Mouse (Mus musculus) neural tube, embryonic 10.5 days (tissue): ENCODE measurements around the gene Defb7.

Experiments
- DNase-seq: peaks from one replicate; pipeline ENCODE4 v3.0.0-alpha.2; 2017; ENCODE audit warnings: low spot score; ENCODE audit errors: extremely low spot score

Gene Defb7

GRCm38 (mm10) chr8:19494797-19495196 is at the start of gene Defb7:
Defb7 (plus strand) TSS chr8:19495097.
- no peak for DNase-seq

DNA sequence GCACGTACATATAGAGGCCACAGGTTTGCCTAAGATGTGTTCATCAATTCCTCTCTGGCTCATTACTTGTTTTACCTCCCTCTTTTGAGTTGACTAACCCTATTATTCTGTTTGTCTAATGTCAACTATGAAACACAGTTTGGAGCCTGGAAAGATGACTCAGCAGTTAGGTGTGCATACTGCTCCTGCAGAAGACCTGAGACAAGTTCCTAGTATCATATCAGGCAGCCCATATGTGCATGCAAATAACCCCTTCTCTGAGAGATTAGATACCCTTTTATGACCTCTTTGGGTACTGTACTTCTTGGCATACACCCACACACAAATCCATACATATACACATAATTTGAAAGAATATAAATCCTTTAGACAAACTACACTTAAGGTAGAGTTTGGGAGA is 48.5 kb upstream of the Defb7 start:
- no peak for DNase-seq

DNA sequence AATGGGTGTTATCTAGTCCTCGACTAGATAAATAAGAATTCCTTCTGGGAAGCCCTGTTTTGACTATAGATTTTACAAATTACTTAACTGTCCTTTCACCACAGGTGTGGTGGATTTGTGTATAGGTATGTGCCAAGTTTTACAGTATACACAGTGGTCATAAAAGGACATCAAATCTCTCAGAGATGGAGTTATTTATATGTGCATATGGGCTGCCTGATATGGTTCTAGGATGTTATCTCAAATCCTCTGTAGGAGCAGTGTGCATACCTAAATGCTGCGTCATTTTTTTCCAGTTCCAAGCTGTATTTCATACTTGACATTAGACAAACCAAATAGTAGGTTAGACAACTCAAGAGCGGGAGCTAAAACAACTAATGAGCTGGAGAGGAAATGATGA is 33.5 kb upstream of the Defb7 start:
- no peak for DNase-seq

DNA sequence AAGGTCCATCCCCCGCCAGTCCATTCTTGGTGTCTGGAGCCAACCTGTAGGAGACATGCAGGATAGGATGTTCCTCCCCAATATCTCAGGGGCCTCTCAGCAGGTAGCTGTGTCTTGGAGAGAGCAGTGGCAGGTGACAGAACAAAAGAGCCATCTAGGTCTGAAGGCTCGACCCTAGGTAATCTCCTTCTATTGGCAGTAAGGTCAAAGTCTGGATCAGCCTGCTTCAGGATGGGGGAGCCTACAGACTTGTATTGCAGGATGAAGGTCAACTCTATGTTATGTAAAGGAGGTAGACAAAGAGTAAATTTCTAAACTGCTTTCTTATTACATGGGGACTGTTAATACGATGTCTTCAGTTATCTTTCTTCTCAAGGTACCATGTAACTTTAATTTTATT is 25.9 kb upstream of the Defb7 start:
- no peak for DNase-seq

DNA sequence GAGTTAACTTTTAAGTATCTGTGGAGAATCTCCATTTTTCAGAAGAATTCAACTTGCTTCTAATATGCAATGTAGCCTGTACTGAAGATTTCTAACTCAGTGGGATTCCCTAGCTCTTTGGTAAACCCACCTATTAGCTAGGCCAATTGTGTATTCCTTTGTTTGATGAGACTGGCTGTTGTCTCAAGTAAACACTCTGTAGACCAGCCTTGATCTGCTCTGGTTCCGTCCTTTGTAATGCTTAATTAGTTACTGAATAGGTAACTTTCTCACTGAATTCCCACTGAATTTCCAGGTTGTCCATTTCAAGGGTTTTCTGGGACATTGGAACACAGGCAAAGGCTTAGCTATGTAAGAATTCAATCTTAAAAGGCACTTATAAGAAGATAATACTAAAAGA is 5.6 kb downstream of the Defb7 start:
- no peak for DNase-seq

DNA sequence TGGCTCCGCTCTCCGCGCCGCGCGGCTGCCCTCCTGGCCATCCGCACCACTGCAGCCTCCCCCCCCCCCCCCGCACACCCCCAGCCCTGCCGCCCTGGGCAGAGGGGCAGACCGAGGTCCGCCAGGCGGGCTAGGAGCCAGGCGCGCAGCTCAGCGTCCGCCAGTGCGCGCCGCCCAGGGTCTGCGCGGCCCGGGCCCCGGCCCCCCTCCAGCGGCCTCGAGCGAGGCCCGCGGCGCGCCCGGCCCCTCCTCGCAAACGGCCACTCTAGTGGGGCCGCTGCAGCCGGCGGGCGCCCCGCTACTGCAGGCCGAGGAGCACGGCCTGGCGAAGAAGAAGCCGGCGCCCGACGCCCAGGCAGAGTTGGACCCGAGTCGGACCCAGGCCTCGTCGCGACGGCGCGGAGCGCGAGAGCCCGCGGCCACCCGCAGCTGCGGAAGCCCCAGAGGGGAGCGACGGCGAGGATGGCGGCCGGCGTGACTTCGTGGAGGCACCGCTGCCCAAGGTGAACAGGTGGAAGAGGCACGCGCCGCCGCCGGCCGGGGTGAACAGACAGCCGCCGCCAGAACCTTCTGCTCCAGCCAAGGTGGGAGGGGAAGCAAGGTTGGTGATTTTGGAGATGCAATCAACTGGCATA is 40.4 kb downstream of the Defb7 start:
- DNase-seq: no peak

- DNase-seq: no peak
These were observed 45.5 kb downstream of the Defb7 start for GRCm38 (mm10) chr8:19540376-19540775.
